Mouse (Mus musculus): Measurements from ENCODE around the gene Hmgb1. TPM values are rescaled to one million over a fixed set of nuclear protein-coding genes. Genes with fewer than 3 reads are reported as not detected.

The Hmgb1 gene
- polyA plus RNA-seq, 1 experiment from 2014 or later, result 1,140 TPM

GRCm38 (mm10) chr5:149089860-149090259, 94.4 kb downstream of the Hmgb1 start:
- Histone ChIP-seq H3K27ac (replicated peaks) (no peak overlapping the region), H3K4me3 (no peak overlapping the region), H3K9me3 (no peaks in the 10 kb centered on the region), H3K36me3 (no peaks in the 10 kb centered on the region), H3K9ac (replicated peaks) (no peak overlapping the region), H3K4me2 (replicated peaks) (no peak overlapping the region), H3K27me3 (no peaks in the 10 kb centered on the region), H3K4me1 (no peaks in the 10 kb centered on the region)
- WGBS, result 67% methylated on average over 2 of the region's 2 CpGs
- ATAC-seq (replicated peaks), result no peak

GRCm38 (mm10) chr5:149089456-149089855, 94.8 kb downstream of the Hmgb1 start:
- ATAC-seq (replicated peaks), result no peak
- Histone ChIP-seq H3K4me2 (replicated peaks) (no peak overlapping the region), H3K27ac (replicated peaks) (no peak overlapping the region), H3K27me3 (no peaks in the 10 kb centered on the region), H3K9ac (replicated peaks) (no peak overlapping the region), H3K4me3 (no peak overlapping the region), H3K36me3 (no peaks in the 10 kb centered on the region), H3K9me3 (no peaks in the 10 kb centered on the region), H3K4me1 (no peaks in the 10 kb centered on the region)
- WGBS, result 86% methylated on average over 5 of the region's 5 CpGs

- Histone ChIP-seq H3K27me3 (no peaks in the 10 kb centered on the region), H3K36me3 (no peaks in the 10 kb centered on the region), H3K4me2 (replicated peaks) (no peak overlapping the region), H3K9me3 (no peaks in the 10 kb centered on the region), H3K27ac (replicated peaks) (no peak overlapping the region), H3K4me1 (no peaks in the 10 kb centered on the region), H3K9ac (replicated peaks) (no peak overlapping the region), H3K4me3 (no peak overlapping the region)
- no peak for ATAC-seq (replicated peaks)
- WGBS, result 88% methylated on average over 6 of the region's 6 CpGs
These were observed 95.4 kb downstream of the Hmgb1 start for GRCm38 (mm10) chr5:149088891-149089290.

GRCm38 (mm10) chr5:149088149-149088548, 96.1 kb downstream of the Hmgb1 start:
- H3K4me3 ChIP-seq, result no peak overlapping the region
- no peak overlapping the region for H3K4me2 ChIP-seq (replicated peaks)
- 80% methylated on average over 3 of the region's 3 CpGs for WGBS
- no peaks in the 10 kb centered on the region for H3K9me3 ChIP-seq
- H3K9ac ChIP-seq (replicated peaks), result no peak overlapping the region
- no peak overlapping the region for H3K27ac ChIP-seq (replicated peaks)
- no peaks in the 10 kb centered on the region for H3K27me3 ChIP-seq
- H3K4me1 ChIP-seq, result no peaks in the 10 kb centered on the region
- H3K36me3 ChIP-seq, result no peaks in the 10 kb centered on the region
- ATAC-seq (replicated peaks), result no peak

- no peak for ATAC-seq (replicated peaks)
- no peak overlapping the region for H3K27ac ChIP-seq (replicated peaks)
- WGBS, result 86% methylated on average over 10 of the region's 10 CpGs
- no peaks in the 10 kb centered on the region for H3K36me3 ChIP-seq
- H3K4me1 ChIP-seq, result no peaks in the 10 kb centered on the region
- H3K9me3 ChIP-seq, result no peaks in the 10 kb centered on the region
- no peak overlapping the region for H3K9ac ChIP-seq (replicated peaks)
- H3K4me2 ChIP-seq (replicated peaks), result no peak overlapping the region
- no peak overlapping the region for H3K4me3 ChIP-seq
- no peaks in the 10 kb centered on the region for H3K27me3 ChIP-seq
These were observed 97.7 kb downstream of the Hmgb1 start for GRCm38 (mm10) chr5:149086382-149087244.

- Histone ChIP-seq H3K9ac (replicated peaks) (no peak overlapping the region), H3K36me3 (no peaks in the 10 kb centered on the region), H3K4me2 (replicated peaks) (no peak overlapping the region), H3K27me3 (no peaks in the 10 kb centered on the region), H3K9me3 (no peaks in the 10 kb centered on the region), H3K4me1 (no peaks in the 10 kb centered on the region), H3K27ac (replicated peaks) (no peak overlapping the region), H3K4me3 (no peak overlapping the region)
- 92% methylated on average over 8 of the region's 8 CpGs for WGBS
- no peak for ATAC-seq (replicated peaks)
These were observed 103.8 kb downstream of the Hmgb1 start for GRCm38 (mm10) chr5:149080466-149080865.

- Histone ChIP-seq H3K36me3 (no peaks in the 10 kb centered on the region), H3K4me3 (no peak overlapping the region), H3K4me1 (no peaks in the 10 kb centered on the region), H3K27ac (replicated peaks) (no peak overlapping the region), H3K9ac (replicated peaks) (no peak overlapping the region), H3K4me2 (replicated peaks) (no peak overlapping the region), H3K9me3 (no peaks in the 10 kb centered on the region), H3K27me3 (no peaks in the 10 kb centered on the region)
- no peak for ATAC-seq (replicated peaks)
- WGBS, result 37% methylated on average over 7 of the region's 7 CpGs
These were observed 104.5 kb downstream of the Hmgb1 start for GRCm38 (mm10) chr5:149079758-149080150.

- Histone ChIP-seq H3K36me3 (no peaks in the 10 kb centered on the region), H3K9ac (replicated peaks) (no peak overlapping the region), H3K9me3 (no peaks in the 10 kb centered on the region), H3K4me3 (no peak overlapping the region), H3K27ac (replicated peaks) (no peak overlapping the region), H3K27me3 (no peaks in the 10 kb centered on the region), H3K4me2 (replicated peaks) (no peak overlapping the region), H3K4me1 (no peaks in the 10 kb centered on the region)
- WGBS, result 21% methylated on average over 18 of the region's 18 CpGs
- no peak for ATAC-seq (replicated peaks)
These were observed 105.1 kb downstream of the Hmgb1 start for GRCm38 (mm10) chr5:149079018-149079757.

- H3K9ac ChIP-seq (replicated peaks), result no peak overlapping the region
- no peaks in the 10 kb centered on the region for H3K4me1 ChIP-seq
- no peaks in the 10 kb centered on the region for H3K27me3 ChIP-seq
- H3K4me2 ChIP-seq (replicated peaks), result no peak overlapping the region
- no peak for ATAC-seq (replicated peaks)
- no peaks in the 10 kb centered on the region for H3K36me3 ChIP-seq
- no peaks in the 10 kb centered on the region for H3K9me3 ChIP-seq
- H3K27ac ChIP-seq (replicated peaks), result no peak overlapping the region
- no peak overlapping the region for H3K4me3 ChIP-seq
- WGBS, result 92% methylated on average over 8 of the region's 8 CpGs
These were observed 107.2 kb downstream of the Hmgb1 start for GRCm38 (mm10) chr5:149077136-149077535.

GRCm38 (mm10) chr5:149071546-149071945, 112.7 kb downstream of the Hmgb1 start:
- Histone ChIP-seq H3K4me3 (no peak overlapping the region), H3K27me3 (no peaks in the 10 kb centered on the region), H3K9ac (replicated peaks) (no peak overlapping the region), H3K27ac (replicated peaks) (no peak overlapping the region), H3K36me3 (no peaks in the 10 kb centered on the region), H3K4me1 (no peaks in the 10 kb centered on the region), H3K4me2 (replicated peaks) (no peak overlapping the region), H3K9me3 (no peaks in the 10 kb centered on the region)
- no peak for ATAC-seq (replicated peaks)
- 95% methylated on average over 5 of the region's 5 CpGs for WGBS

GRCm38 (mm10) chr5:149068745-149069144, 115.5 kb downstream of the Hmgb1 start:
- Histone ChIP-seq H3K4me1 (no peaks in the 10 kb centered on the region), H3K4me3 (no peak overlapping the region), H3K9ac (replicated peaks) (no peak overlapping the region), H3K9me3 (no peaks in the 10 kb centered on the region), H3K4me2 (replicated peaks) (no peak overlapping the region), H3K27me3 (no peaks in the 10 kb centered on the region), H3K36me3 (no peaks in the 10 kb centered on the region), H3K27ac (replicated peaks) (no peak overlapping the region)
- 96% methylated on average over 10 of the region's 10 CpGs for WGBS
- no peak for ATAC-seq (replicated peaks)

GRCm38 (mm10) chr5:149068247-149068740, 116.0 kb downstream of the Hmgb1 start:
- ATAC-seq (replicated peaks), result no peak
- H3K27me3 ChIP-seq, result no peaks in the 10 kb centered on the region
- H3K9ac ChIP-seq (replicated peaks), result no peak overlapping the region
- no peaks in the 10 kb centered on the region for H3K9me3 ChIP-seq
- H3K4me3 ChIP-seq, result no peak overlapping the region
- WGBS, result 88% methylated on average over 17 of the region's 17 CpGs
- no peak overlapping the region for H3K4me2 ChIP-seq (replicated peaks)
- no peaks in the 10 kb centered on the region for H3K36me3 ChIP-seq
- H3K27ac ChIP-seq (replicated peaks), result no peak overlapping the region
- no peaks in the 10 kb centered on the region for H3K4me1 ChIP-seq

All from forebrain, embryonic 15.5 days (tissue).